Mouse (Mus musculus) inflammation-experienced regulatory T-cells (primary cell): ENCODE measurements around the gene Gadl1. TPM values are rescaled to one million over a fixed set of nuclear protein-coding genes. Genes with fewer than 3 reads are reported as not detected.

ENCODE experiments used
- polyA plus RNA-seq, 2 experiments: library from polyadenylated mRNA; unstranded; fragments of 100-300 nt; shearing (Covaris generic); gene quantifications; one replicate each; pipeline ENCODE4 v1.2.1; 2017

Gene Gadl1
- polyA plus RNA-seq, result under 1 TPM; 0.07 to 0.21 TPM

DNA sequence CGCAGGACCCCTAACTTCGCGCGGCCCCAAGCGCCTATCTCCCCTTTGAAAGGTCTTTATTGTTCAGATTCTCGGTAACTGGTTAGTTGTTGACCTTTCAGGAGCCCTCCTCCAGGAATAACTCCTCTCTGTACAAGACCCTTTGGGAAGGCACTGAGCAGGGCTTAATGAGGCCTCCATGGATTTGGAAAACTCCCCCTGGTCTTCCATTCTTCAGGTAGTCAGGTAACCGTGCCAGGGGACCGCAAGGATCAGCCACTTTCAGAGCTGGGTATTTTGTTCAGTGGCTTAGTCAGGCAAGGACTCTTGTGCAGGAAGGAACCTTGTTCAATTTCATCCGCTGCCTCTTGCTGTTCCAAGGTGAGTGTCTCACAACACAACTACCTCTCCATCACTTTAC is at the start of gene Gadl1:
Gadl1 (plus strand) TSS at position 301 of the 400 bp plus-strand sequence.

